In the genomic region with DNA sequence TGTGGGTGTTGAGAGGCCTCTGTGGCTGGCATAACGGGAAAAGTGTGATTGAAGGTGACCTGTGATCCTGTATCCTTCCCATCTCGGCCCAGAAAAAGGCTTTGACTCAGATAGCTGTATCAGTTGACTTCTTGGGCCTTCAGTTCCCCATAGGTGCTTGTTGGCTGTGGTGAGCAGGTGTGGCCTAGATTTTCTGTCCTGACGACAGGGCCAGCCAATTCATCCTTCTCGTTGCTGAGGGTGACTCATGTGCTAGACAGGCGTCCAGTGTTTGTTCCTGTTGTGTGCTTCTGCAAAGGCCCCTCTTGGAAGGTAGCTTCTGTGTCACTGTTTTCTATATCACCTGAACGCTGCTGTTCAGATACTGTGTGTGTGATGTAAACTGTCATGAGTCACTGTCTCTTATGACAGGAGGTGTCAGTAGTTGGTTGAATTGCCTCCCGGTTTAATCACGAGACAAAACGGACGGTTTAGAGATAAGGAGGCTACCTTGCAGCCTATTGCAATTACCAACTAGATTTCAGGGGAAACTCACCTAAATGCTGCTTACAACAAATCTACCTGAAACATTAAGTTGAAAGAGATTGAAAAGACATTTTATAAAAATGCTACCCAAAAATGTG, we compare ENCODE assay signal across 21 mouse cellular contexts. TPM values are rescaled to one million over a fixed set of nuclear protein-coding genes. Genes with fewer than 3 reads are reported as not detected.
DNase-seq lines count a peak whose midpoint lies in the region; ATAC-seq and TF ChIP-seq lines count a peak whose summit lies in the region.
"Had no signal": no experiment of that assay in that cellular context is flagged by ENCODE, and none has a peak within 500 bp of the region (broad histone marks: within the 10 kb centered on the region; RNA-seq: fewer than 3 reads in every experiment).

No protein-coding gene starts in this region.

- WGBS in liver, postnatal 0 days (ENCODE audit: insufficient replicate concordance), result 61% methylated on average over 10 of the region's 10 CpGs
- 58% methylated on average over 10 of the region's 10 CpGs for WGBS in stomach, postnatal 0 days

- H3K9ac ChIP-seq in liver, postnatal 0 days (replicated peaks), result no peak overlapping the region
- no peak overlapping the region for H3K9ac ChIP-seq in stomach, postnatal 0 days (ENCODE audit: low read length)
- H3K9ac ChIP-seq: embryonic facial prominence, embryonic 15.5 days; limb, embryonic 13.5 days; liver, embryonic 14.5 days; neural tube, embryonic 13.5 days; stomach, embryonic 15.5 days had no signal

- no peak for TF ChIP-seq EP300 in liver, postnatal 0 days (IDR thresholded peaks at IDR 0.05; ENCODE audit: low read depth)
- no peak for TF ChIP-seq EP300 in stomach, postnatal 0 days (optimal IDR thresholded peaks at IDR 0.05)

- no peak overlapping the region for H3K4me3 ChIP-seq in liver, postnatal 0 days (ENCODE audit: low read depth, low read length)
- no peak overlapping the region for H3K4me3 ChIP-seq in stomach, postnatal 0 days (ENCODE audit: low read depth, low read length)
- H3K4me3 ChIP-seq: embryonic facial prominence, embryonic 15.5 days; forebrain, embryonic 10.5 days; hindbrain, embryonic 10.5 days; limb, embryonic 13.5 days; megakaryocyte, embryonic 14.5 days; neural tube, embryonic 13.5 days; stomach, embryonic 15.5 days had no signal

- no peak overlapping the region for H3K4me2 ChIP-seq in liver, postnatal 0 days (ENCODE audit: low read depth, low read length)
- H3K4me2 ChIP-seq in stomach, postnatal 0 days (replicated peaks; ENCODE audit: low read depth), result no peak overlapping the region
- H3K4me2 ChIP-seq: embryonic facial prominence, embryonic 15.5 days; limb, embryonic 13.5 days; neural tube, embryonic 13.5 days; stomach, embryonic 15.5 days had no signal

- no peak for DNase-seq in liver, postnatal 0 days
- DNase-seq in liver, result no peak
- DNase-seq in brain, adult 2 months (ENCODE audit: low read depth, low spot score), result peak; percentile 88
- peak; percentile 70 for DNase-seq in cerebellum, adult 9-10 months
- peak; percentile 42 for DNase-seq in stomach, postnatal 0 days (ENCODE audit: low spot score)
- no peak for DNase-seq in adrenal gland, postnatal 10 days
- no peak for DNase-seq in spleen, postnatal 14 days (ENCODE audit: low spot score in 2 of 2)
- DNase-seq: adrenal gland, adult 8-10 months; gastrocnemius, postnatal 36 days; midbrain, embryonic 14.5 days; right cerebral cortex, postnatal 25 days had no signal

- no peak for TF ChIP-seq CTCF in liver, postnatal 0 days (IDR thresholded peaks at IDR 0.05; ENCODE audit: low read depth)
- no peak for TF ChIP-seq CTCF in stomach, postnatal 0 days (IDR thresholded peaks at IDR 0.05; ENCODE audit: low read depth)

- H3K27ac ChIP-seq in liver, postnatal 0 days (ENCODE audit: low read depth), result no peak overlapping the region
- H3K27ac ChIP-seq in stomach, postnatal 0 days (replicated peaks), result no peak overlapping the region
- H3K27ac ChIP-seq: embryonic facial prominence, embryonic 15.5 days; forebrain, embryonic 10.5 days; hindbrain, embryonic 10.5 days; limb, embryonic 13.5 days; liver, embryonic 14.5 days; neural tube, embryonic 13.5 days; stomach, embryonic 15.5 days had no signal

- peaks cover 7% of the 10 kb centered on the region for H3K4me1 ChIP-seq in liver, postnatal 0 days (ENCODE audit: insufficient read depth)
- 0 out of 2 replicates have a peak, but pooled peaks cover 2% of the 10 kb centered on the region for H3K4me1 ChIP-seq in stomach, postnatal 0 days (replicated peaks; ENCODE audit: control insufficient read depth, insufficient read depth)
- H3K4me1 ChIP-seq: embryonic facial prominence, embryonic 15.5 days; forebrain, embryonic 10.5 days; hindbrain, embryonic 10.5 days; limb, embryonic 13.5 days; neural tube, embryonic 13.5 days had no signal

- H3K9me3 ChIP-seq in liver, postnatal 0 days (ENCODE audit: low read length), result no peaks in the 10 kb centered on the region
- no peaks in the 10 kb centered on the region for H3K9me3 ChIP-seq in stomach, postnatal 0 days (ENCODE audit: control insufficient read depth, low read length)
- H3K9me3 ChIP-seq: embryonic facial prominence, embryonic 15.5 days; forebrain, embryonic 10.5 days; hindbrain, embryonic 10.5 days; megakaryocyte, embryonic 14.5 days; neural tube, embryonic 13.5 days; stomach, embryonic 15.5 days had no signal

- no peaks in the 10 kb centered on the region for H3K27me3 ChIP-seq in liver, postnatal 0 days (ENCODE audit: insufficient read depth, low read length)
- no peaks in the 10 kb centered on the region for H3K27me3 ChIP-seq in stomach, postnatal 0 days (ENCODE audit: control insufficient read depth, insufficient read depth, low read length)
- H3K27me3 ChIP-seq: embryonic facial prominence, embryonic 15.5 days; limb, embryonic 13.5 days; megakaryocyte, embryonic 14.5 days; neural tube, embryonic 13.5 days; stomach, embryonic 15.5 days had no signal

- H3K36me3 ChIP-seq in liver, postnatal 0 days (replicated peaks; ENCODE audit: insufficient read depth, low read length), result no peaks in the 10 kb centered on the region
- H3K36me3 ChIP-seq in stomach, postnatal 0 days (ENCODE audit: control insufficient read depth, insufficient read depth, low read length), result no peaks in the 10 kb centered on the region
- H3K36me3 ChIP-seq: embryonic facial prominence, embryonic 15.5 days; hindbrain, embryonic 10.5 days; neural tube, embryonic 13.5 days; stomach, embryonic 15.5 days had no signal

- 0 out of 2 replicates have a peak, but pooled peaks have one; percentile 2 for ATAC-seq in liver, postnatal 0 days
- peak; percentile 58; the same call in 1 of the 2 replicates for ATAC-seq in stomach, postnatal 0 days (ENCODE audit: low FRiP score, low TSS enrichment)

RNA-seq across cellular contexts. Expression of gene Mustn1, which starts 22.0 kb away (rescaled TPM):
- 5.4 and 6.0 TPM in 2 replicates for polyA plus RNA-seq in liver, postnatal 0 days (2015; fragmentation: Nextera tagmentation; extraction: Ambion mirVana)
- 29.2 and 32.3 TPM in 2 replicates for polyA plus RNA-seq in stomach, postnatal 0 days (2015; fragmentation: Nextera tagmentation; extraction: Ambion mirVana)
- 10 to 100 TPM; 11.1 to 11.6 TPM for total RNA-seq in adrenal gland, postnatal 10 days (2021)

RNA-seq across cellular contexts. Expression of gene Itih4, which starts 29.3 kb away (rescaled TPM):
- 631 and 661 TPM in 2 replicates for polyA plus RNA-seq in liver, postnatal 0 days (2015; fragmentation: Nextera tagmentation; extraction: Ambion mirVana)
- polyA plus RNA-seq in stomach, postnatal 0 days (2015; fragmentation: Nextera tagmentation; extraction: Ambion mirVana), result 1.2 and 2.4 TPM in 2 replicates
- 100 to 1,000 TPM; 167 to 428 TPM for total RNA-seq in adrenal gland, postnatal 10 days (2021)
- total RNA-seq: layer of hippocampus, postnatal 14 days; left cerebral cortex, postnatal 14 days had no signal
- polyA plus RNA-seq: embryonic facial prominence, embryonic 15.5 days; forebrain, embryonic 10.5 days; hindbrain, embryonic 10.5 days; midbrain, embryonic 14.5 days; neural tube, embryonic 13.5 days had no signal

RNA-seq across cellular contexts. Expression of gene Tmem110, which starts 31.6 kb away (rescaled TPM):
- 11.8 and 14.4 TPM in 2 replicates for polyA plus RNA-seq in liver, postnatal 0 days (2015; fragmentation: Nextera tagmentation; extraction: Ambion mirVana)
- 22.2 and 24.0 TPM in 2 replicates for polyA plus RNA-seq in stomach, postnatal 0 days (2015; fragmentation: Nextera tagmentation; extraction: Ambion mirVana)
- total RNA-seq in adrenal gland, postnatal 10 days (2021), result 10 to 100 TPM; 23.2 to 27.1 TPM

Comparison
In these comparisons a context has a peak if more than half of its experiments do, and no peak if none do; other contexts are left out.
1. DNase-seq: peak in brain, adult 2 months (single experiment), cerebellum, adult 9-10 months (single experiment) and stomach, postnatal 0 days (single experiment); none in liver, postnatal 0 days (single experiment), liver (single experiment), adrenal gland, postnatal 10 days (single experiment) and spleen, postnatal 14 days (0 of 2).
2. RNA of gene Itih4, which starts 29.3 kb away (polyA plus RNA-seq): 631 to 661 TPM in liver, postnatal 0 days; 1.2 to 2.4 TPM in stomach, postnatal 0 days; every median in the first group is over 100 times any median in the second.